Mouse (Mus musculus): ENCODE data around the gene Rab12. TPM values are rescaled to one million over a fixed set of nuclear protein-coding genes. Genes with fewer than 3 reads are reported as not detected.
A peak's percentile ranks its signal among the peaks of the same experiment; 100 is the strongest.
"Not testable (repeated sequence)": the region's sequence is repeated elsewhere in the genome, so short reads cannot be mapped to it uniquely, and the experiment has no call there.

Rab12 gene
- 20.8 and 24.9 TPM in 2 replicates for polyA plus RNA-seq (2015; fragmentation: Nextera tagmentation; extraction: Ambion mirVana)

GRCm38 (mm10) chr17:66519554-66520553, at the start of gene Rab12:
TSS of gene Rab12 (minus strand) at chr17:66519729.
- DNase-seq (ENCODE audit: low spot score), result peak; percentile 90

GRCm38 (mm10) chr17:66564213-66564612, 44.7 kb upstream of the Rab12 start:
- DNase-seq (ENCODE audit: low spot score), result no peak

GRCm38 (mm10) chr17:66563551-66563950, 44.0 kb upstream of the Rab12 start:
- DNase-seq (ENCODE audit: low spot score), result no peak

- no peak for DNase-seq (ENCODE audit: low spot score)
Measured at GRCm38 (mm10) chr17:66561380-66561779, 41.9 kb upstream of the Rab12 start.

GRCm38 (mm10) chr17:66558404-66559317, 39.1 kb upstream of the Rab12 start:
- DNase-seq (ENCODE audit: low spot score), result no peak

- no peak for DNase-seq (ENCODE audit: low spot score)
Measured at GRCm38 (mm10) chr17:66552690-66553089, 33.2 kb upstream of the Rab12 start.

GRCm38 (mm10) chr17:66550486-66550885, 31.0 kb upstream of the Rab12 start:
- no peak for DNase-seq (ENCODE audit: low spot score)

GRCm38 (mm10) chr17:66532285-66532684, 12.8 kb upstream of the Rab12 start:
- DNase-seq (ENCODE audit: low spot score), result no peak

GRCm38 (mm10) chr17:66523396-66523795, 3.9 kb upstream of the Rab12 start:
- DNase-seq (ENCODE audit: low spot score), result no peak

GRCm38 (mm10) chr17:66522631-66523030, 3.1 kb upstream of the Rab12 start:
- not testable (repeated sequence) for DNase-seq (ENCODE audit: low spot score)

GRCm38 (mm10) chr17:66518877-66519553, 514 bp downstream of the Rab12 start:
- peak; percentile 19 for DNase-seq (ENCODE audit: low spot score)

- DNase-seq (ENCODE audit: low spot score), result peak; percentile 4
Measured at GRCm38 (mm10) chr17:66516953-66517352, 2.6 kb downstream of the Rab12 start.

GRCm38 (mm10) chr17:66514288-66514995, 5.1 kb downstream of the Rab12 start:
- DNase-seq (ENCODE audit: low spot score), result no peak

- no peak for DNase-seq (ENCODE audit: low spot score)
Measured at GRCm38 (mm10) chr17:66512202-66512956, 7.2 kb downstream of the Rab12 start.

- DNase-seq (ENCODE audit: low spot score), result no peak
Measured at GRCm38 (mm10) chr17:66510221-66510683, 9.3 kb downstream of the Rab12 start.

- DNase-seq (ENCODE audit: low spot score), result no peak
Measured at GRCm38 (mm10) chr17:66507049-66507954, 12.2 kb downstream of the Rab12 start.

GRCm38 (mm10) chr17:66504964-66505363, 14.6 kb downstream of the Rab12 start:
- no peak for DNase-seq (ENCODE audit: low spot score)

- DNase-seq (ENCODE audit: low spot score), result no peak
Measured at GRCm38 (mm10) chr17:66504248-66504647, 15.3 kb downstream of the Rab12 start.
